Mouse (Mus musculus) liver, embryonic 16.5 days (tissue): ENCODE results near the gene Brsk1. TPM values are rescaled to one million over a fixed set of nuclear protein-coding genes. Genes with fewer than 3 reads are reported as not detected.

Source experiments
- ATAC-seq: fragments of 200-750 bp; cut with Nextera tagmentation; 2 replicates; pipeline ENCODE4 v1.8.0; 2017; ENCODE audit warnings: low read depth, mild to moderate bottlenecking, moderate number of reproducible peaks, moderate library complexity
- H3K27ac ChIP-seq: fragments of 300-500 bp; sonication (generic); 2 replicates; pipeline ENCODE4 v1.5.1; 2014; ENCODE audit warnings: mild to moderate bottlenecking, low read length
- H3K27me3 ChIP-seq: fragments of 300-500 bp; sonication (generic); 2 replicates; pipeline ENCODE4 v1.6.1; 2014; ENCODE audit warnings: low read depth, low read length, mixed read lengths; ENCODE audit not compliant: control insufficient read depth, insufficient read depth
- H3K36me3 ChIP-seq: fragments of 300-500 bp; sonication (generic); 2 replicates; pipeline ENCODE4 v1.6.1; 2014; ENCODE audit warnings: mild to moderate bottlenecking; ENCODE audit not compliant: control insufficient read depth, insufficient read depth
- H3K4me1 ChIP-seq: fragments of 300-500 bp; sonication (generic); 2 replicates; pipeline ENCODE4 v1.6.1; 2014; ENCODE audit warnings: low read depth, low read length, mixed read lengths; ENCODE audit not compliant: control insufficient read depth
- H3K4me2 ChIP-seq: fragments of 300-500 bp; sonication (generic); 2 replicates; pipeline ENCODE4 v1.6.1; 2014; ENCODE audit warnings: low read depth, low read length, mixed read lengths
- H3K4me3 ChIP-seq: fragments of 300-500 bp; sonication (generic); 2 replicates; pipeline ENCODE4 v1.5.1; 2014; ENCODE audit warnings: low read depth, mild to moderate bottlenecking, low read length
- H3K9ac ChIP-seq: fragments of 300-500 bp; sonication (generic); 2 replicates; pipeline ENCODE4 v1.6.1; 2014; ENCODE audit warnings: low read depth, low read length
- H3K9me3 ChIP-seq: fragments of 300-500 bp; sonication (generic); replicated peaks from 2 replicates; pipeline ENCODE4 v1.6.1; 2016; ENCODE audit warnings: low read length; ENCODE audit not compliant: control insufficient read depth
- WGBS: fragments of 180-500 bp; shearing (Covaris S2); extraction: QIAGEN DNeasy Blood & Tissue Kit; methylation state at CpG from one replicate; pipeline ENCODE4 v1.1.7; 2014; ENCODE audit not compliant: insufficient replicate concordance; 5-methylcytosine and 5-hydroxymethylcytosine counted together
- polyA plus RNA-seq: library from polyadenylated mRNA; unstranded; fragments of >200 nt; fragmentation: Nextera tagmentation; extraction: Ambion mirVana; gene quantifications from 2 replicates; pipeline ENCODE4 v1.2.1, GENCODE M21; 2015

Brsk1 gene
- polyA plus RNA-seq, 1 experiment from 2014 or later, result 0.14 TPM

- Histone ChIP-seq H3K4me1 (peaks cover 14% of the 10 kb centered on the region), H3K36me3 (no peaks in the 10 kb centered on the region), H3K4me2 (peak overlapping the region; percentile 4; the same call in 1 of the 2 replicates), H3K27me3 (no peaks in the 10 kb centered on the region), H3K27ac (no peak overlapping the region), H3K4me3 (no peak overlapping the region), H3K9me3 (no peaks in the 10 kb centered on the region), H3K9ac (peak overlapping the region; percentile 4; the same call in 1 of the 2 replicates)
- peak; percentile 78 for ATAC-seq
- 23% methylated on average over 6 of the region's 6 CpGs for WGBS
Measured at GRCm38 (mm10) chr7:4732968-4733392, 42.6 kb downstream of the Brsk1 start.

DNA sequence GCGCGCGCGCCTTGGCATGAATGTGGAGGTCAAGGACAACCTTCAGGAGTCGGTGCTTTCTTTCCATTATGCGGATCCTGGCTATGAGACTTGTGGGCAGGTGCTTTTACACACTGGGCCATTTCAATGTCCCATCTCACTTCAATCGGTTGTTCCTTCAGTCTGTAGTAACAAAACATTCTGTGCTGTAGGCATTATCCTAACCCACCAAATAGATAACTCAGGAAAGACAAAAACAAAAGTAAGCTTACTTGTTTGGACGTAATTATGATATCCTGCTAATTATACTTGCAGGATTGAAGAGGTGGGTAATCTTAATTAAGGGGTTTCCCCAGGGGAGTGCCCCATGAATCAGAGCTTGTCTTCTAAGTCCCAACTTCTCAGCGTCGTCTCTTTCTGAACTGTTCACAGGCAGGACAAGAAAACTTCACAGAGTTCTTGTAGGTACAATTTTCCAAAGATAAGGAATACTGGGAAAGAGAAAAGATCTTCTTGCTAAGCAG, 48.7 kb downstream of the Brsk1 start:
- H3K9me3 ChIP-seq, result no peaks in the 10 kb centered on the region
- no peak for ATAC-seq
- 52% methylated on average over 10 of the region's 10 CpGs for WGBS
- peak overlapping the region; percentile 83 for H3K4me3 ChIP-seq
- peak overlapping the region; percentile 46 for H3K9ac ChIP-seq
- no peaks in the 10 kb centered on the region for H3K36me3 ChIP-seq
- H3K27me3 ChIP-seq, result no peaks in the 10 kb centered on the region
- H3K4me2 ChIP-seq, result peak overlapping the region; percentile 91
- peak overlapping the region; percentile 14; the same call in 1 of the 2 replicates for H3K27ac ChIP-seq
- H3K4me1 ChIP-seq, result peaks cover 38% of the 10 kb centered on the region

GRCm38 (mm10) chr7:4739544-4740275, 49.3 kb downstream of the Brsk1 start, which contains the start of gene Kmt5c:
Gene Kmt5c (plus strand): TSS chr7:4740115.
- peak within 1 kb of the TSS; percentile 91 for H3K4me2 ChIP-seq
- H3K4me1 ChIP-seq, result peaks cover 45% of the 10 kb centered on the region
- ATAC-seq, result peak; percentile 88
- H3K36me3 ChIP-seq, result 0 out of 2 replicates have a peak, but pooled peaks cover 2% of the 10 kb centered on the region
- under 1% methylated on average over 38 of the region's 44 CpGs for WGBS
- peak within 1 kb of the TSS; percentile 90 for H3K9ac ChIP-seq
- peak within 1 kb of the TSS; percentile 93 for H3K27ac ChIP-seq
- H3K9me3 ChIP-seq, result no peaks in the 10 kb centered on the region
- peak within 1 kb of the TSS; percentile 83 for H3K4me3 ChIP-seq
- H3K27me3 ChIP-seq, result no peaks in the 10 kb centered on the region

DNA sequence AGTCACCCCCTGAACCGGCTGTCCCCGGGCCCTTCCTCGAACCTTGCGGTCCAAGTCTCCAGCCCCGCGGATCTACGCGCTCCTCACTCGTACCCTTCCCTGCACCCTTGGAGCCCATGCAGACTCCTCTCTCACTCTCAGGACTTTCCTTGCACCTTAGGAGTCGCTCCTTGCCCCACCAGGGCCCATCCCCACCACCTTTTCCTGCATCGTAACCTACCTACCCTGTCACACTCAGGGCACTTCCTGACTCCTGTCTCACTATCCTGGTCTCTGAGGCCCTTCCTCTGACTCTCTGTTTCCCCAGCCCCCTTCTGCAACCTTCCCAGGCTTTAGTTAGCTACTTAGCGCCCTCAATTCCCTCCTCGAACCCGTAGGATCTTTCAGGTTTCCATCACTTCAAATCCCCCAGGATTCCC, 49.9 kb downstream of the Brsk1 start:
- H3K36me3 ChIP-seq, result 0 out of 2 replicates have a peak, but pooled peaks cover 2% of the 10 kb centered on the region
- peak overlapping the region; percentile 91 for H3K4me2 ChIP-seq
- peak overlapping the region; percentile 90 for H3K9ac ChIP-seq
- peak overlapping the region; percentile 83 for H3K4me3 ChIP-seq
- peak overlapping the region; percentile 93 for H3K27ac ChIP-seq
- ATAC-seq, result peak; percentile 0; the same call in 1 of the 2 replicates
- H3K4me1 ChIP-seq, result peaks cover 51% of the 10 kb centered on the region
- H3K27me3 ChIP-seq, result no peaks in the 10 kb centered on the region
- H3K9me3 ChIP-seq, result no peaks in the 10 kb centered on the region
- WGBS, result under 1% methylated on average over 14 of the region's 14 CpGs

DNA sequence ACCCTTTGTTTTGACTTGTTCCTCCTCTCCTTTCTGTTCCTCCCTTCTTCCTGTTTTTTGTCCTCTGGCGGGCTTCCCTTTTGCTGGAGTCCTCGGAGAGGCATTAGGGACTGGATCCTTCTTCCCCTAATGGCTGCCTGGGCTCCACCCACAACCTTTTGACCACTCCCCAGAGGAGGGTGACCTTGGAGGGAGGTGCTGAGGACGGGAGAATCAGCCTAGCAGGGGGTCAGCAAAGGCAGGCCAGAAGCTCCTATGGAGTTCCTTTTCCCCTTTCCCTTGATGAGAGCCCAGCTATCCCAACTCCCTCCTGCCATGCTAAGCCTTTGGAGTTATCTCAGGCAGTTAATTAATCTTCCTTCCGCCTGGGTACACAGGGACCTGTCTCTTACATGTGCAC, 50.7 kb downstream of the Brsk1 start:
- peak; percentile 35 for ATAC-seq
- peak overlapping the region; percentile 83 for H3K4me3 ChIP-seq
- peak overlapping the region; percentile 91 for H3K4me2 ChIP-seq
- peaks cover 59% of the 10 kb centered on the region for H3K4me1 ChIP-seq
- WGBS, result 2% methylated on average over 4 of the region's 4 CpGs
- H3K9me3 ChIP-seq, result no peaks in the 10 kb centered on the region
- H3K27ac ChIP-seq, result peak overlapping the region; percentile 93
- H3K27me3 ChIP-seq, result no peaks in the 10 kb centered on the region
- H3K9ac ChIP-seq, result peak overlapping the region; percentile 90
- peaks cover 7% of the 10 kb centered on the region; the same call in 1 of the 2 replicates for H3K36me3 ChIP-seq

DNA sequence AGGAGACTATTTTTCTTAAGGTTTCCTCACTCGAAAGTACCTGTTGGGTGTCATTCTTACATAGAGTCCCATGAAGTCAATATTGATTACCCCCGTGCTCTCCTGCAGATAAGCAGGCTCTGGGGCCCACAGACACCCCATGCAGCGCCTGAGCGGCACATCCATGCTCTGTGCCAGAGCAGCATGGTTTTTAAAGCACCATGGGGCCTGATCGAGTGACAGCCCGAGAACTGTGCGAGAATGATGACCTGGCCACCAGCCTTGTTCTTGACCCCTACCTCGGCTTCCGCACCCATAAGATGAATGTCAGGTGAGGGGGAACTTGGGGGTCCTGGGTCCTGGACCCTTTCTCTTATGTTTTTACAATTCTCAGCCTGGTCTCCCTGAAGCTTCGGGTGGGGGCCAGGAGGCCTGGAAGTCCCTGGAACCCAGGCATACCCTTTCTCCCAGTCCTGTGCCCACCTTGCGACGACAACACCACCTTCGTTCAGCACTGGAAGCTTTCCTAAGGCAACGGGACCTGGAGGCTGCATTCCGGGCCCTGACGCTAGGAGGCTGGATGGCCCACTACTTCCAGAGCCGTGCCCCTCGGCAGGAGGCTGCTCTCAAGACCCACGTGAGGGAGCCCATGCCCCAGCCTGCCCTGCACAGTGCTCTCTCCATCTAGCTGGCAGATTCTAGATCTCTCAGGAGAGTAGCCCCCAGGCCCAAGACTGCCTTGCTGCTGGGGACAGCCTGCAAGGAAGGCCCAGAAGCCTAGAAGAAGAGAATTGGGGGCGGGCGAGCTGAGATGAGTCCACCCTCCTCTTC, 51.5 kb downstream of the Brsk1 start:
- Histone ChIP-seq H3K27ac (peak overlapping the region; percentile 93), H3K9me3 (no peaks in the 10 kb centered on the region), H3K27me3 (no peaks in the 10 kb centered on the region), H3K36me3 (peaks cover 13% of the 10 kb centered on the region; the same call in 1 of the 2 replicates), H3K4me3 (peak overlapping the region; percentile 83), H3K4me1 (peaks cover 66% of the 10 kb centered on the region), H3K4me2 (peak overlapping the region; percentile 91), H3K9ac (peak overlapping the region; percentile 90)
- ATAC-seq, result peak; percentile 30
- 55% methylated on average over 21 of the region's 21 CpGs for WGBS

GRCm38 (mm10) chr7:4742482-4742819, 52.0 kb downstream of the Brsk1 start:
- ATAC-seq, result no peak
- Histone ChIP-seq H3K27me3 (no peaks in the 10 kb centered on the region), H3K27ac (peak overlapping the region; percentile 93), H3K9ac (peak overlapping the region; percentile 90), H3K4me2 (peak overlapping the region; percentile 91), H3K4me3 (peak overlapping the region; percentile 83), H3K36me3 (peaks cover 13% of the 10 kb centered on the region; the same call in 1 of the 2 replicates), H3K9me3 (no peaks in the 10 kb centered on the region), H3K4me1 (peaks cover 71% of the 10 kb centered on the region)
- WGBS, result 60% methylated on average over 6 of the region's 6 CpGs

GRCm38 (mm10) chr7:4743354-4743753, 53.0 kb downstream of the Brsk1 start:
- Histone ChIP-seq H3K27me3 (no peaks in the 10 kb centered on the region), H3K36me3 (peaks cover 13% of the 10 kb centered on the region; the same call in 1 of the 2 replicates), H3K9me3 (no peaks in the 10 kb centered on the region), H3K4me2 (peak overlapping the region; percentile 91), H3K4me3 (peak overlapping the region; percentile 83), H3K4me1 (peaks cover 78% of the 10 kb centered on the region), H3K27ac (peak overlapping the region; percentile 93), H3K9ac (peak overlapping the region; percentile 90)
- 21% methylated on average over 2 of the region's 2 CpGs for WGBS
- no peak for ATAC-seq
